Mouse (Mus musculus): ENCODE data around the gene Pradc1. TPM values are rescaled to one million over a fixed set of nuclear protein-coding genes. Genes with fewer than 3 reads are reported as not detected.
A peak's percentile ranks its signal among the peaks of the same experiment; 100 is the strongest.

The Pradc1 gene
- polyA plus RNA-seq, 2 experiments = 27.6 to 29.6 TPM

DNA sequence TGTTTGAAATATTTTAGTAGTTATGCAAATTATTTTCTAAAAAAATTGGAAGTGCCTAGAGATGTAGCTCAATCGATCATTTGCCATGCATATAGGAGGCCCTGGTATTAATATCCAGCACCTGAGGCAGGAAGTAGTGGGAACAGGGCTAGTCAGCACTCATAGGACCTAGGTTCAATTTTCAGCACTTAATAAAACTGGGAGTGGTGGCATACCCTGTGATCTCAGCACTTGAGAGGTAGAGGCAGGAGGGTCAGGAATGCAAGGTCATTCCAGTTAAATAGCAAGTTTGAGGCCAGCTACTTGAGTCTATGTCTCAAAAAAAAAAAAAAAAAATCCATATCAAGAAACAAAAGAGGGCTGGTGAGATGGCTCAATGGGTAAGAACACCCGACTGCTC lies 32.6 kb downstream of the Pradc1 start:
- TF ChIP-seq POLR2A (IDR thresholded peaks at IDR 0.05; ENCODE audit: borderline replicate concordance, extremely low read depth, insufficient read depth, insufficient read length) = no peak
- H3K36me3 ChIP-seq (ENCODE audit: control insufficient read depth, insufficient read depth, low read length) = no peaks in the 10 kb centered on the region
- no peak overlapping the region for H3K4me2 ChIP-seq (replicated peaks; ENCODE audit: low read depth, low read length, severe bottlenecking)
- 82% methylated on average over 2 of the region's 2 CpGs for WGBS
- H3K9ac ChIP-seq (ENCODE audit: low read depth, low read length, severe bottlenecking) = no peak overlapping the region
- no peaks in the 10 kb centered on the region for H3K4me1 ChIP-seq (ENCODE audit: control insufficient read depth, insufficient read depth, low read length)
- H3K9me3 ChIP-seq (ENCODE audit: control insufficient read depth, low read length) = no peaks in the 10 kb centered on the region
- H3K27ac ChIP-seq (replicated peaks; ENCODE audit: low read depth, low read length) = no peak overlapping the region
- DNase-seq (ENCODE audit: low spot score) = no peak
- ATAC-seq (ENCODE audit: low FRiP score, low read depth) = no peak
- H3K4me3 ChIP-seq (replicated peaks; ENCODE audit: low read length) = no peak overlapping the region
- peaks cover 8% of the 10 kb centered on the region for H3K27me3 ChIP-seq (ENCODE audit: control insufficient read depth, insufficient read depth, low read length)

DNA sequence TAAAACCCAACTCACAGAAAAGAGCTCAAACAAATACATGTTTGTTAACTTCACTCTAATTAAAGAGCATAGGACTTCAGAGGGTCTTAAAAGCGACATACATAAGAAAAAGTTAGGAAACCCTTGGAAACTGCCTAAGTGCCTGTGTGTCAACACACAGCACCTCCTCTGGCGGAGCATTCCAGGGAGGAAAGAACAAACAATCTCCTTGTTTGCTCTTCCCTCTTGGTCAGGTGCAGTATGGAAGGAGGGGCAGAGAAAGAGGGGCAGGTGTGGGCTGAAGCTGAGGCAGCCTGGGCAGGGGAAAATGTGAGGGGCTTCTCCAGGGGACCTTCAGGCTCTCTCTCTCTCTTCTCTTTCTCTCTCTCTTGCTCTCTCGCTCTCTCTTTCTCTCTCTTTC lies 35.9 kb downstream of the Pradc1 start:
- Histone ChIP-seq H3K9ac (ENCODE audit: low read depth, low read length, severe bottlenecking) (no peak overlapping the region), H3K4me1 (ENCODE audit: control insufficient read depth, insufficient read depth, low read length) (no peaks in the 10 kb centered on the region), H3K27me3 (ENCODE audit: control insufficient read depth, insufficient read depth, low read length) (no peaks in the 10 kb centered on the region), H3K4me3 (replicated peaks; ENCODE audit: low read length) (no peak overlapping the region), H3K9me3 (ENCODE audit: control insufficient read depth, low read length) (no peaks in the 10 kb centered on the region), H3K27ac (replicated peaks; ENCODE audit: low read depth, low read length) (no peak overlapping the region), H3K4me2 (replicated peaks; ENCODE audit: low read depth, low read length, severe bottlenecking) (no peak overlapping the region), H3K36me3 (ENCODE audit: control insufficient read depth, insufficient read depth, low read length) (no peaks in the 10 kb centered on the region)
- DNase-seq (ENCODE audit: low spot score) (no peak), ATAC-seq (ENCODE audit: low FRiP score, low read depth) (no peak)
- TF ChIP-seq POLR2A (IDR thresholded peaks at IDR 0.05; ENCODE audit: borderline replicate concordance, extremely low read depth, insufficient read depth, insufficient read length) = no peak
- 47% methylated on average over 3 of the region's 3 CpGs for WGBS

- Histone ChIP-seq H3K9me3 (ENCODE audit: control insufficient read depth, low read length) (no peaks in the 10 kb centered on the region), H3K36me3 (ENCODE audit: control insufficient read depth, insufficient read depth, low read length) (no peaks in the 10 kb centered on the region), H3K27me3 (ENCODE audit: control insufficient read depth, insufficient read depth, low read length) (peaks cover 28% of the 10 kb centered on the region), H3K27ac (replicated peaks; ENCODE audit: low read depth, low read length) (no peak overlapping the region), H3K4me3 (replicated peaks; ENCODE audit: low read length) (no peak overlapping the region), H3K9ac (ENCODE audit: low read depth, low read length, severe bottlenecking) (no peak overlapping the region), H3K4me2 (replicated peaks; ENCODE audit: low read depth, low read length, severe bottlenecking) (no peak overlapping the region), H3K4me1 (ENCODE audit: control insufficient read depth, insufficient read depth, low read length) (no peaks in the 10 kb centered on the region; the same call in 1 of the 2 replicates)
- 12% methylated on average over 13 of the region's 13 CpGs for WGBS
- TF ChIP-seq POLR2A (IDR thresholded peaks at IDR 0.05; ENCODE audit: borderline replicate concordance, extremely low read depth, insufficient read depth, insufficient read length) = no peak
- peak; percentile 82 for ATAC-seq (ENCODE audit: low FRiP score, low read depth)
- peak; percentile 80 for DNase-seq (ENCODE audit: low spot score)
These were observed 40.9 kb downstream of the Pradc1 start for GRCm38 (mm10) chr6:85410771-85411273.

GRCm38 (mm10) chr6:85409003-85409402 lies 42.8 kb downstream of the Pradc1 start:
- ATAC-seq (ENCODE audit: low FRiP score, low read depth) = no peak
- no peak for TF ChIP-seq POLR2A (IDR thresholded peaks at IDR 0.05; ENCODE audit: borderline replicate concordance, extremely low read depth, insufficient read depth, insufficient read length)
- no peak for DNase-seq (ENCODE audit: low spot score)
- Histone ChIP-seq H3K9ac (ENCODE audit: low read depth, low read length, severe bottlenecking) (peak overlapping the region; percentile 43; the same call in 1 of the 2 replicates), H3K27ac (replicated peaks; ENCODE audit: low read depth, low read length) (no peak overlapping the region), H3K4me1 (ENCODE audit: control insufficient read depth, insufficient read depth, low read length) (no peaks in the 10 kb centered on the region; the same call in 1 of the 2 replicates), H3K27me3 (ENCODE audit: control insufficient read depth, insufficient read depth, low read length) (peaks cover 28% of the 10 kb centered on the region), H3K36me3 (ENCODE audit: control insufficient read depth, insufficient read depth, low read length) (no peaks in the 10 kb centered on the region), H3K9me3 (ENCODE audit: control insufficient read depth, low read length) (no peaks in the 10 kb centered on the region), H3K4me3 (replicated peaks; ENCODE audit: low read length) (peak overlapping the region; percentile 3; the same call in 1 of the 2 replicates), H3K4me2 (replicated peaks; ENCODE audit: low read depth, low read length, severe bottlenecking) (peak overlapping the region; percentile 31; the same call in 1 of the 2 replicates)
- 5% methylated on average over 31 of the region's 31 CpGs for WGBS

DNA sequence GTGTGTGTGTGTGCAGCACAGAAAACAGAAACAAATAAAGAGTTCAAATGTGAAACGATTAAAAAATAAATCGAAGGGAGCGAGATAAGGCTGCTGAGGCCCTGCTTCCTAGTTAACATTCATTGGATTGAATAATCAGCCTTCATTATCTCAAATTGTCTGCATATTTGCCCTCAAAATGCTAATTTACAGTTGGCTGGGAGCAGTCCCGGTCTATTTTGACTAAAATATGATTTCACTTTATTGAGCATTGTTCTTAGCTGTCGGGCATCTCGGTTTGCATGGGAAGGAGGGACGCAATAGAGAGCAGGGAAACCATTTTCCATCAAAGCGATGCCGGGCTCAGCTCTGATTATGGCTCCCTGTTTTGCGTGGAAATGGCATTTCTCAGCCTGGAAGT lies 48.7 kb downstream of the Pradc1 start:
- no peak for TF ChIP-seq POLR2A (IDR thresholded peaks at IDR 0.05; ENCODE audit: borderline replicate concordance, extremely low read depth, insufficient read depth, insufficient read length)
- ATAC-seq (ENCODE audit: low FRiP score, low read depth) (no peak), DNase-seq (ENCODE audit: low spot score) (no peak)
- no peaks in the 10 kb centered on the region for H3K9me3 ChIP-seq (ENCODE audit: control insufficient read depth, low read length)
- no peak overlapping the region for H3K4me3 ChIP-seq (replicated peaks; ENCODE audit: low read length)
- peaks cover 2% of the 10 kb centered on the region; the same call in 1 of the 2 replicates for H3K27me3 ChIP-seq (ENCODE audit: control insufficient read depth, insufficient read depth, low read length)
- H3K36me3 ChIP-seq (ENCODE audit: control insufficient read depth, insufficient read depth, low read length) = no peaks in the 10 kb centered on the region
- no peak overlapping the region for H3K27ac ChIP-seq (replicated peaks; ENCODE audit: low read depth, low read length)
- H3K9ac ChIP-seq (ENCODE audit: low read depth, low read length, severe bottlenecking) = no peak overlapping the region
- H3K4me1 ChIP-seq (ENCODE audit: control insufficient read depth, insufficient read depth, low read length) = no peaks in the 10 kb centered on the region
- WGBS = 78% methylated on average over 10 of the region's 10 CpGs
- H3K4me2 ChIP-seq (replicated peaks; ENCODE audit: low read depth, low read length, severe bottlenecking) = no peak overlapping the region
